Mouse (Mus musculus) heart, postnatal 0 days (tissue): ENCODE data around the gene Ypel2. TPM values are rescaled to one million over a fixed set of nuclear protein-coding genes. Genes with fewer than 3 reads are reported as not detected.

ENCODE experiments used
- ATAC-seq: fragments of 200-750 bp; cut with Nextera tagmentation; 2 replicates; pipeline ENCODE4 v1.8.0; 2017; ENCODE audit warnings: low read depth, moderate number of reproducible peaks, moderate library complexity; ENCODE audit not compliant: insufficient read depth
- DNase-seq: peaks from one replicate; pipeline ENCODE4 v3.0.0-alpha.2; 2016; ENCODE audit warnings: low spot score
- H3K27ac ChIP-seq: fragments of 300-500 bp; sonication (generic); 2 replicates; pipeline ENCODE4 v1.5.1; 2014; ENCODE audit warnings: low read depth, mild to moderate bottlenecking
- H3K27me3 ChIP-seq: fragments of 300-500 bp; sonication (generic); 2 replicates; pipeline ENCODE4 v1.6.1; 2014; ENCODE audit warnings: low read length, mixed read lengths; ENCODE audit not compliant: control insufficient read depth, insufficient read depth
- H3K36me3 ChIP-seq: fragments of 300-500 bp; sonication (generic); replicated peaks from 2 replicates; pipeline ENCODE4 v1.6.1; 2014; ENCODE audit warnings: low read length, mixed read lengths; ENCODE audit not compliant: control insufficient read depth, insufficient read depth
- H3K4me1 ChIP-seq: fragments of 300-500 bp; sonication (generic); 2 replicates; pipeline ENCODE4 v1.6.1; 2014; ENCODE audit warnings: antibody characterized with exemption; ENCODE audit not compliant: control insufficient read depth, insufficient read depth
- H3K4me2 ChIP-seq: fragments of 300-500 bp; sonication (generic); 2 replicates; pipeline ENCODE4 v1.6.1; 2014; ENCODE audit warnings: low read depth, mild to moderate bottlenecking, low read length, moderate library complexity
- H3K4me3 ChIP-seq: fragments of 300-500 bp; sonication (generic); 2 replicates; pipeline ENCODE4 v1.5.1; 2014; ENCODE audit warnings: low read depth, low read length
- H3K9ac ChIP-seq: fragments of 300-500 bp; sonication (generic); replicated peaks from 2 replicates; pipeline ENCODE4 v1.6.1; 2014; ENCODE audit warnings: low read depth, low read length, mixed read lengths
- H3K9me3 ChIP-seq: fragments of 300-500 bp; sonication (generic); replicated peaks from 2 replicates; pipeline ENCODE4 v1.6.1; 2016; ENCODE audit warnings: low read length; ENCODE audit not compliant: control insufficient read depth
- CTCF ChIP-seq: IDR thresholded peaks from 2 replicates; pipeline ENCODE4 v1.5.1; 2016; ENCODE audit warnings: antibody characterized with exemption, control low read depth, low read depth
- EP300 ChIP-seq: IDR thresholded peaks from 2 replicates; pipeline ENCODE4 v1.6.1; 2016; ENCODE audit warnings: antibody characterized with exemption, low read depth
- whole genome bisulfite sequencing: fragments of 180-500 bp; shearing (Covaris S2); extraction: QIAGEN DNeasy Blood & Tissue Kit; methylation state at CpG from one replicate; pipeline ENCODE4 v1.1.7; 2014; 5-methylcytosine and 5-hydroxymethylcytosine counted together
- polyA plus RNA-seq: library from polyadenylated mRNA; unstranded; fragments of >200 nt; fragmentation: Nextera tagmentation; extraction: Ambion mirVana; gene quantifications from 2 replicates; pipeline ENCODE4 v1.2.1, GENCODE M21; 2015
- total RNA-seq: library from RNA; depleted of rRNA; stranded (reverse); fragments of >200 nt; gene quantifications from 2 replicates; pipeline ENCODE4 v1.2.3, GENCODE M21; 2014; ENCODE audit warnings: low replicate concordance

Ypel2 gene
- total and polyA plus RNA-seq, 2 experiments from 2014 or later = 16.1 to 16.3 TPM

DNA sequence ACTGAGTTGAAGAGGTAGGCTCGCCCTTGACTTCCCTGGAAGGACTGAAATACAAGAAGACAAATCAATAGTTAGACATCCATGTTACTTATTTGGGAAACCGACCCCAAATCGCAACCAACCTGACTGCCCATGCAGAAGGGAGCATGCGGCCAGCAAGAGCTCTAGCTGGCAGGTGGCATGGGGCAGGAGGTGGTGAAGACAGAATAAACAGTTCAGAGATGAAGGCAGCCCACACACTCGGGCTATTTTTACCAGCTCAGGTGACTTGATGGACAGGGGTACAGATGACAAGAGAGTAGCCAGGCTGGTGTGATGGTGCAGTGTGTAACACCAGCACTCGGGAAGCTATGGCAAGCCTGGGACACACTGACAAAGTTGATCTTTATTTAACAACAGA, 47.6 kb downstream of the Ypel2 start:
- Histone ChIP-seq H3K4me3 (no peak overlapping the region), H3K9me3 (no peaks in the 10 kb centered on the region), H3K4me2 (no peak overlapping the region), H3K36me3 (peaks cover 41% of the 10 kb centered on the region), H3K27me3 (no peaks in the 10 kb centered on the region), H3K27ac (peak overlapping the region; percentile 61), H3K9ac (no peak overlapping the region), H3K4me1 (peaks cover 27% of the 10 kb centered on the region)
- TF ChIP-seq CTCF = no peak
- no peak for TF ChIP-seq EP300
- WGBS = 62% methylated on average over 6 of the region's 6 CpGs
- DNase-seq (no peak), ATAC-seq (peak; percentile 14; the same call in 1 of the 2 replicates)

DNA sequence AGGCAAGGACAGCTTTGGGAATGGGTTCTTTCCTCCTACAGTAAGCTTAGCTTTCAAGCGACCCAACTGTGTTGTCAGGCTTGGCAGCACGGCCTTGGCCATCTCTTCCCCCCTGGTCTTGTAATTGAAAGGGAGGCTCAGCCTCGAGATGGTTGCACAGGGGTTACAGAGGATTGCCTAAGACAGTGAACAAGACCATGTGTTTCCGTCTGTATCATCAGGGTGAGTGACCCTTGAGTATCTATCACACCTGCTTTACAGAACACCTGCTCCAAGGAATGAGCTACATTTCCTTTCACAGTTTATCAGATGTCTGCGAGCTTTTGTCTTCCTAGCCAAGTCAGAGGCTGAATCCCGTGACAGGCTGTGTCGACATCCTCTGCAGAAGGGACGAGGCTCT, 48.4 kb downstream of the Ypel2 start:
- no peaks in the 10 kb centered on the region for H3K27me3 ChIP-seq
- H3K4me3 ChIP-seq = no peak overlapping the region
- peaks cover 21% of the 10 kb centered on the region; the same call in 1 of the 2 replicates for H3K4me1 ChIP-seq
- DNase-seq (no peak), ATAC-seq (no peak)
- no peak for TF ChIP-seq CTCF
- H3K9me3 ChIP-seq = no peaks in the 10 kb centered on the region
- H3K36me3 ChIP-seq = peaks cover 50% of the 10 kb centered on the region
- no peak overlapping the region for H3K4me2 ChIP-seq
- H3K9ac ChIP-seq = no peak overlapping the region
- peak overlapping the region; percentile 34; the same call in 1 of the 2 replicates for H3K27ac ChIP-seq
- WGBS = 60% methylated on average over 8 of the region's 8 CpGs

DNA sequence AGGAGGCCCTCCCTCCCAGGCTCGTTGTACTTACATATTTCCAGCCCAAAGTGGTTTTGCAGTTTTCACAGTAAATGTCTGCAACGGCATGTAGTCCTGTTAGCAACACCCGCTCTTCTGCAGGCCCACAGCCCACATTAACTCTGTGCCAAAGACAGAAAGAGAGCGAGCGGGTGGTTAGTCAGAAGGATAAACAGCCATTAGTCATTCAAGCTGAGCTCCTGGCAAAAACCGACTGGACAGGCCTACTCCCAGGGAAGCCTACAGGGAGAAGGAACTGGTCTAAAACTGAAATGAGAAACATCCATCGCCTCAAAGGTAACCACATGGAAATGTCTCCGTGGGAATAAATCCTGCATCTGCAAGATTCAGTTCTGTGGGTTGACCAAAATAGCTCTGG, 49.0 kb downstream of the Ypel2 start:
- ATAC-seq = no peak
- TF ChIP-seq EP300 = no peak
- no peak for TF ChIP-seq CTCF
- H3K36me3 ChIP-seq = peaks cover 55% of the 10 kb centered on the region

DNA sequence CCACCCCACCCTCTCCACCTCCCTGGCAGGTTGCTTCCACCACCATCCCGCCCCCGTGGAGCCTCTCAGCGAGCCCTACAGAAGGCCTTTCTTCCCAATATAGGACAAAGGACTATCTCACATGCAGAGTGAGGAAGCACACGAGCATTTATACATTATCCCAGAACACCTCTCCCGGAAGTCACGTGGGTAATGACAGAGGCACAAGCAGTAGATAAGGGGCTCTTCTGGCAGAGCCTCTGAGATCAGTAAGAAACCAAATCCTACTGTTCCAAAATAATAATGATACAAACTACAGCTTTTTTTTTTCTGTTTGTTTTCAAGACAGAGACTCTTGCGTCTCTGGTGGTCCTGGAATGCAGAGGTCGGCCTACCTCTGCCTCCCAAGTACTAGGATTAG, 51.6 kb downstream of the Ypel2 start:
- no peaks in the 10 kb centered on the region for H3K9me3 ChIP-seq
- H3K36me3 ChIP-seq = peaks cover 57% of the 10 kb centered on the region
- 50% methylated on average over 8 of the region's 8 CpGs for WGBS
- 0 out of 2 replicates have a peak overlapping the region, but pooled peaks have one; percentile 25 for H3K27ac ChIP-seq
- H3K4me2 ChIP-seq = no peak overlapping the region
- TF ChIP-seq CTCF = no peak
- no peak for TF ChIP-seq EP300
- peaks cover 27% of the 10 kb centered on the region; the same call in 1 of the 2 replicates for H3K4me1 ChIP-seq
- ATAC-seq = no peak
- no peak overlapping the region for H3K4me3 ChIP-seq
- H3K9ac ChIP-seq = no peak overlapping the region
- DNase-seq = no peak
- H3K27me3 ChIP-seq = no peaks in the 10 kb centered on the region

More for the DNA sequence above, 49.0 kb downstream of the Ypel2 start:
- Histone ChIP-seq H3K9ac (no peak overlapping the region), H3K27me3 (no peaks in the 10 kb centered on the region), H3K4me1 (peaks cover 19% of the 10 kb centered on the region; the same call in 1 of the 2 replicates), H3K4me3 (no peak overlapping the region), H3K27ac (no peak overlapping the region), H3K4me2 (no peak overlapping the region), H3K9me3 (no peaks in the 10 kb centered on the region)
- 75% methylated on average over 8 of the region's 8 CpGs for WGBS
- DNase-seq = no peak

DNA sequence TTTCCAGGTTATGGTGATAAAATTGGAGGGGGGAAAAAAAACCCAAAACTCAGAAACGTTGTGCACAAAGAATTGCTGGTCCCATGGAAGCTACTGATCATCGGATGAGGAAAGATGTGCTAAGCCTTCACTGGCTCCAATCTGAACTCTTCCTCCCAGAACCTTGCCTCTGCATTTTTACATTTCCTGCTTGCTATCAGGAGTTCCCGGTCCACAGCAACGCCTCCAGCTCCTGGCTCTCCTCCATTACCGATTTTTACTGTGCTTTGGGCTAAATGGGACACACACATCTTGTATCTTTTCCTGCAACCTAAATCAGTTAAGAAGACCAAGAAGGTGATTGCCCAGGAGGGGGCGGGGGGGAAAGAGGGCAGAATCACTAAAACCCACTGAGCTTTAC, 54.0 kb downstream of the Ypel2 start:
- Histone ChIP-seq H3K4me1 (peaks cover 15% of the 10 kb centered on the region; the same call in 1 of the 2 replicates), H3K9ac (no peak overlapping the region), H3K4me3 (no peak overlapping the region), H3K9me3 (no peaks in the 10 kb centered on the region), H3K27ac (no peak overlapping the region), H3K36me3 (peaks cover 57% of the 10 kb centered on the region), H3K4me2 (no peak overlapping the region), H3K27me3 (no peaks in the 10 kb centered on the region)
- ATAC-seq (no peak), DNase-seq (no peak)
- WGBS = 52% methylated on average over 6 of the region's 6 CpGs
- no peak for TF ChIP-seq CTCF
- TF ChIP-seq EP300 = no peak

DNA sequence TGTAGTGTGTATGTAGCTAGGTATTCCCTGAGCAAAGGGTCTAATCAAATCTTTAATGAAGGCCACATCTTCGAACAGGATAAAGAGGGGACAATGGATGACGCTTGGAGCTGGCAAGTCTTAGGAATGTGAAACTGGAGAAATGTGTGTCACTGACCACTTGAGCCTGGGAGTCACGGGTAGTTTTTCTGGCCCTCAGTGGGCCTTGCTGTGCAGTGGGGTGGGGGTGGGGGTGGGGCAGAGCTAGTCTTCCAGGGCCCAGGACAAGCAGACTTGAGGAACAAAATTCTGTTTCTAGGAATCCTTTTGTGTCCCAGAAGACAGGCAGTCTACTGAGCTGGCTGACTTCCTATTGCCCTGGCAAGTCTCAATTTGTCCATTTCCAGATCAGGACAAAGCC, 55.0 kb downstream of the Ypel2 start:
- 41% methylated on average over 3 of the region's 3 CpGs for WGBS
- ATAC-seq = no peak

More for the DNA sequence above, 55.0 kb downstream of the Ypel2 start:
- Histone ChIP-seq H3K4me3 (no peak overlapping the region), H3K4me2 (no peak overlapping the region), H3K9me3 (no peaks in the 10 kb centered on the region), H3K27me3 (no peaks in the 10 kb centered on the region), H3K36me3 (peaks cover 47% of the 10 kb centered on the region), H3K9ac (no peak overlapping the region), H3K27ac (no peak overlapping the region), H3K4me1 (peaks cover 15% of the 10 kb centered on the region; the same call in 1 of the 2 replicates)
- TF ChIP-seq EP300 (no peak), CTCF (no peak)
- DNase-seq = no peak
